Comparison of ENCODE assay signal across 1 mouse cellular context in the genomic region with DNA sequence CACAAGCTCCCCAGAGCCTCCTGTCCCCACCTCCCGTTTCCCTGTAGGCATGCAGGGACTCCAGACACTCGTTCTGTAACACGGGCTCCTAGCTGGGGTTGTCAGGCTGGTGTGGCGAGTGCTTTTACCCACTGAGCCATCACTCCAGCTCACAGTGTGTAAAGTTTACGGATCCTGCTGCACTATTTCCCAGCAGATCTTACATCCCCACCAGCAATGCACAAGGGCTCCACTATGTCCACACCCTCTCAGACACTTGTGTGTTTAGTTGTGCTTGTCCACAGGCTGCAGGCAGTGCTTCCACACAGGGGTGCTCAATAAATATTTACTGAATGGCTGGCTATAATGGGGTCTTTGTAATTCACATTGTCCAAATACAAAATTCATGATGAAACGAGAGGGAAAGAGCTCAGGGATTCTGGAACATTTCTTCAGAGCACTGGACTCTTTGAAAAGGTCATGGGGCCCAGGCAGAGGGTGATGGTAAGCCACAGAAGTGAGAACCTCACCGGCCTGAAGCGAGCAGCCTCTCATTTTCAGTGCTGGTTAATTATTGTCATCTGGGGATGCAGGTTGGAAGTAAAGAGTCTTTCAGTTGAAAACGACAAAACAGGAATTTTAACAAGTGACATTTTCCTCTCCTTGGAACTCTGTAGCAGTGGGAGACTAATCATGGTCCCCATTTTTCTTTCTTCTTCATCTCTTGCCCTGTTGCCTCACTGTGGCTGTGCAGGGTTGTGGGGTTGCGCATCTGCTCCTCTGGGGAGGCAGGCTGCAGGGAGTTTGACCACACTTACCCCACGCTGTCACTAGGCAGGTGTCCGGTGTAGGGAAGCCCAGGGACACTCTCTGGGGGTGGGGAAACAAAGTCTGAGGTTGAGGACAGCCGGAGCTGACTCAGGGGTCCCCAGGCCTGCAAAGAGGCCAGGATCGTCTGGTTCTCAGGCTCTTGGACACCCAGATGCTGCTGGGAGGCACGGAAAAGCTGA.
TF ChIP-seq lines count a peak whose summit lies in the region.

No protein-coding gene starts in this region.

TF ChIP-seq in CH12.LX, 34 proteins besides CTCF, POLR2A, EP300 and RAD21:
- TF ChIP-seq TBP (conservative IDR thresholded peaks at IDR 0.05; ENCODE audit: low read depth, low read length) (no peak), SMC3 (IDR thresholded peaks at IDR 0.05; ENCODE audit: low read depth, low read length) (no peak), GABPA (IDR thresholded peaks at IDR 0.05; ENCODE audit: insufficient replicate concordance, low read depth, low read length) (no peak), RCOR1 (conservative IDR thresholded peaks at IDR 0.05; ENCODE audit: low read depth, low read length) (no peak), TCF12 (IDR thresholded peaks at IDR 0.05; ENCODE audit: low read depth, low read length) (no peak), USF2 (conservative IDR thresholded peaks at IDR 0.05; ENCODE audit: low read depth, low read length) (no peak), KAT2A (IDR thresholded peaks at IDR 0.05; ENCODE audit: insufficient replicate concordance, low read length) (no peak), MYC (IDR thresholded peaks at IDR 0.05; ENCODE audit: low read depth, low read length) (no peak), HCFC1 (IDR thresholded peaks at IDR 0.05; ENCODE audit: low read depth, low read length) (no peak), JUND (conservative IDR thresholded peaks at IDR 0.05; ENCODE audit: low read depth, low read length) (no peak), PAX5 (IDR thresholded peaks at IDR 0.05; ENCODE audit: low read length) (no peak), NRF1 (IDR thresholded peaks at IDR 0.05; ENCODE audit: low read depth, low read length) (no peak), ZKSCAN1 (IDR thresholded peaks at IDR 0.05; ENCODE audit: borderline replicate concordance, low read depth, low read length) (no peak), MEF2A (IDR thresholded peaks at IDR 0.05; ENCODE audit: borderline replicate concordance, low read depth, low read length) (no peak), USF1 (IDR thresholded peaks at IDR 0.05; ENCODE audit: low read depth, low read length) (no peak), E2F4 (IDR thresholded peaks at IDR 0.05; ENCODE audit: insufficient replicate concordance, low read depth, low read length) (no peak), MAZ (IDR thresholded peaks at IDR 0.05; ENCODE audit: low read depth, low read length) (no peak)
